Mouse (Mus musculus): ENCODE data around the gene Pkd1l2.

Pkd1l2 gene

GRCm38 (mm10) chr8:116978631-116979256, 103.5 kb downstream of the Pkd1l2 start, which contains the start of gene 1700030J22Rik:
Gene 1700030J22Rik (minus strand): TSS chr8:116978959.
- DNase-seq (ENCODE audit: inconsistent age in 2 of 2, low spot score in 1 of 2): peak; percentile 99 to 100

- DNase-seq (ENCODE audit: inconsistent age in 2 of 2, low spot score in 1 of 2): peak in 1 of 2 experiments; percentile 31
Observed at GRCm38 (mm10) chr8:116978052-116978451, 104.2 kb downstream of the Pkd1l2 start.

GRCm38 (mm10) chr8:116975606-116976005, 106.6 kb downstream of the Pkd1l2 start:
- no peak for DNase-seq (ENCODE audit: inconsistent age in 2 of 2, low spot score in 1 of 2)

GRCm38 (mm10) chr8:116975066-116975465, 107.2 kb downstream of the Pkd1l2 start:
- DNase-seq (ENCODE audit: inconsistent age in 2 of 2, low spot score in 1 of 2): no peak

GRCm38 (mm10) chr8:116969531-116969930, 112.7 kb downstream of the Pkd1l2 start:
- no peak for DNase-seq (ENCODE audit: inconsistent age in 2 of 2, low spot score in 1 of 2)

GRCm38 (mm10) chr8:116954415-116954814, 127.8 kb downstream of the Pkd1l2 start:
- no peak for DNase-seq (ENCODE audit: inconsistent age in 2 of 2, low spot score in 1 of 2)

- DNase-seq (ENCODE audit: inconsistent age in 2 of 2, low spot score in 1 of 2): no peak
Observed at GRCm38 (mm10) chr8:116952428-116952827, 129.8 kb downstream of the Pkd1l2 start.

- DNase-seq (ENCODE audit: inconsistent age in 2 of 2, low spot score in 1 of 2): no peak
Observed at GRCm38 (mm10) chr8:116951778-116952177, 130.5 kb downstream of the Pkd1l2 start.

GRCm38 (mm10) chr8:116951369-116951768, 130.9 kb downstream of the Pkd1l2 start:
- no peak for DNase-seq (ENCODE audit: inconsistent age in 2 of 2, low spot score in 1 of 2)

- no peak for DNase-seq (ENCODE audit: inconsistent age in 2 of 2, low spot score in 1 of 2)
Observed at GRCm38 (mm10) chr8:116947589-116947988, 134.7 kb downstream of the Pkd1l2 start.

- DNase-seq (ENCODE audit: inconsistent age in 2 of 2, low spot score in 1 of 2): no peak
Observed at GRCm38 (mm10) chr8:116946851-116947250, 135.4 kb downstream of the Pkd1l2 start.

- DNase-seq (ENCODE audit: inconsistent age in 2 of 2, low spot score in 1 of 2): peak in 1 of 2 experiments; percentile 51
Observed at GRCm38 (mm10) chr8:116946268-116946838, 135.9 kb downstream of the Pkd1l2 start.
